Mouse (Mus musculus) small intestine, adult 2 months (tissue): ENCODE results near the gene Nkiras2.

Experiments used
- CTCF ChIP-seq: fragments of 200-500 bp; IDR thresholded peaks from 2 replicates; pipeline ENCODE4 v1.5.1; 2012; ENCODE audit warnings: low read depth, mild to moderate bottlenecking, control low read depth, inconsistent platforms, low read length, moderate library complexity, mixed read lengths; ENCODE audit not compliant: insufficient replicate concordance, insufficient read length; ENCODE audit errors: extremely low read depth
- POLR2A ChIP-seq: fragments of 200-500 bp; IDR thresholded peaks from 2 replicates; pipeline ENCODE4 v1.6.1; 2012; ENCODE audit warnings: low read depth, mild to moderate bottlenecking, control low read depth, inconsistent platforms, low read length, moderate library complexity

GRCm38 (mm10) chr11:100570430-100571201 lies 48.4 kb upstream of the Nkiras2 start:
- TF ChIP-seq POLR2A (no peak), CTCF (peak; percentile 80; the same call in 1 of the 2 replicates)
